Mouse (Mus musculus) olfactory bulb, adult 2 months (tissue): ENCODE measurements around the gene Susd3.

ENCODE experiments used
- CTCF ChIP-seq: fragments of 200-500 bp; IDR thresholded peaks from 2 replicates; pipeline ENCODE4 v1.5.1; 2012; ENCODE audit warnings: low read depth, mild to moderate bottlenecking, low read length, moderate library complexity; ENCODE audit not compliant: insufficient read depth
- POLR2A ChIP-seq: fragments of 200-500 bp; IDR thresholded peaks from 2 replicates; pipeline ENCODE4 v1.6.1; 2012; ENCODE audit warnings: mild to moderate bottlenecking, low read depth, low read length, moderate library complexity; ENCODE audit not compliant: insufficient read depth

DNA sequence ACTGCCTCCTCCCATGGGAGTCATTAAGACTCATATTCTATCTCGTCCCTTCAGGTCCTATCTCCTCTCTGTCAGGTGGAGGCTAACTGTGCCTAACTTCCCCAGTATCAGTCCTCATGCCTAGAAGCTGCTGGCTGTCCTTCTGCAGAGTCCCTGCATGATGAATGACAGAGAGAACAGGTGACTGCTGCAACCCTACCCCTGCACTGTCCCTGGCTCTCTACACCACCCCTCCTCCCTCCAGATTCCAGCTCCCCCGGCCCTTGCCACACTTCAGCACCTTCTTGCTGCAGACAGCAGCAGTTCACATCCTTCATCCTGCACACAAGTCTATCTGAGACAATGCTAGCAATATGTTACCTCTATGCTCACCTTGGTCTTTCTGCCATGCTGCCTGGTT lies 33.7 kb upstream of the Susd3 start:
- TF ChIP-seq POLR2A = no peak
- no peak for TF ChIP-seq CTCF
